Mouse (Mus musculus) cerebellum, adult 2 months (tissue): ENCODE measurements around the gene Pex10. TPM values are rescaled to one million over a fixed set of nuclear protein-coding genes. Genes with fewer than 3 reads are reported as not detected.
A peak's percentile ranks its signal among the peaks of the same experiment; 100 is the strongest.

Experiments
- DNase-seq, 2 experiments: peaks; one replicate each; pipeline ENCODE4 v3.0.0; 2021
- H3K27ac ChIP-seq: fragments of 200-500 bp; 2 replicates; pipeline ENCODE4 v1.5.1; 2012; ENCODE audit warnings: low read length, control low read depth, inconsistent platforms; ENCODE audit not compliant: insufficient read depth
- H3K27me3 ChIP-seq: fragments of 200-500 bp; 2 replicates; pipeline ENCODE4 v1.6.1; 2012; ENCODE audit warnings: inconsistent platforms, mild to moderate bottlenecking, low read length, moderate library complexity; ENCODE audit not compliant: control insufficient read depth, insufficient read depth
- H3K4me1 ChIP-seq: fragments of 200-500 bp; 2 replicates; pipeline ENCODE4 v1.6.1; 2011; ENCODE audit warnings: low read length; ENCODE audit not compliant: control insufficient read depth, insufficient read depth
- H3K4me3 ChIP-seq: fragments of 200-500 bp; replicated peaks from 2 replicates; pipeline ENCODE3; 2011; ENCODE audit warnings: mild to moderate bottlenecking, low read depth, low read length, control low read depth; ENCODE audit not compliant: insufficient read depth
- CTCF ChIP-seq: fragments of 200-500 bp; IDR thresholded peaks from 2 replicates; pipeline ENCODE4 v1.5.1; 2011; ENCODE audit warnings: low read depth, mild to moderate bottlenecking, control low read depth, low read length, moderate library complexity, borderline replicate concordance; ENCODE audit not compliant: insufficient read depth
- POLR2A ChIP-seq: fragments of 200-500 bp; IDR thresholded peaks from 2 replicates; pipeline ENCODE4 v1.6.1; 2011; ENCODE audit warnings: low read length, control low read depth, borderline replicate concordance; ENCODE audit not compliant: insufficient read depth
- WGBS: fragments of 180-500 bp; shearing (Covaris S2); methylation state at CpG from one replicate; pipeline ENCODE4 v1.1.7; 2018; 5-methylcytosine and 5-hydroxymethylcytosine counted together
- polyA plus RNA-seq: library from polyadenylated mRNA; depleted of rRNA; stranded (reverse); fragments of >200 nt; gene quantifications from 2 replicates; pipeline ENCODE4 v1.2.3, GENCODE M21; 2012

The Pex10 gene
- polyA plus RNA-seq, 1 experiment: 32.0 TPM

DNA sequence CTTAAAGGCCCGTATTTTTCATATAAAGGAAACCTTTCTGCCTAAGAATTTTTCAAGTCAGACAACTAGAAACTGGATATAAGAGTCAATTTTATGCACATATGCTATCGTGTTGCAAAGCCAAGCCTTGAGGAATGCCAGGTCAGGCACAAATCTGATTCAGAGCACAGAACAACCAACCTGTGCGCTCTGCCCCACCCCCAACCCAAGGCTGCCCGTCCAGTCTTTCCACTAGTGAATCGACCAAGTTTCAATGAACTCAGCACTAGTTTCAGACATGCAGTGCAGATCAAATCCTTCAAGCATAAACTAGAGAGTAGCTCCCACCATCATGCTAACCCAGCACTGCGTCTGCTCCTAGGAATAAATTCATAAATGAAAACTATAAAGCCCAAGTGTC lies 12.8 kb downstream of the Pex10 start:
- TF ChIP-seq CTCF: no peak
- TF ChIP-seq POLR2A: no peak
- 77% methylated on average over 6 of the region's 6 CpGs for WGBS
- DNase-seq: no peak
- Histone ChIP-seq H3K27me3 (no peaks in the 10 kb centered on the region), H3K27ac (no peak overlapping the region), H3K4me1 (peaks cover 21% of the 10 kb centered on the region), H3K4me3 (no peak overlapping the region)

GRCm38 (mm10) chr4:155083553-155083952 lies 16.7 kb downstream of the Pex10 start:
- H3K27ac ChIP-seq: no peak overlapping the region
- no peaks in the 10 kb centered on the region for H3K27me3 ChIP-seq
- no peak for DNase-seq
- H3K4me3 ChIP-seq: no peak overlapping the region
- TF ChIP-seq POLR2A: no peak
- TF ChIP-seq CTCF: no peak
- WGBS: 84% methylated on average over 4 of the region's 4 CpGs
- peaks cover 16% of the 10 kb centered on the region for H3K4me1 ChIP-seq

- no peak for TF ChIP-seq POLR2A
- TF ChIP-seq CTCF: no peak
- Histone ChIP-seq H3K4me1 (peaks cover 13% of the 10 kb centered on the region), H3K27ac (no peak overlapping the region), H3K4me3 (peak overlapping the region; percentile 11), H3K27me3 (no peaks in the 10 kb centered on the region)
- WGBS: 79% methylated on average over 7 of the region's 7 CpGs
- no peak for DNase-seq
Observed at GRCm38 (mm10) chr4:155084351-155084750, 17.5 kb downstream of the Pex10 start.

DNA sequence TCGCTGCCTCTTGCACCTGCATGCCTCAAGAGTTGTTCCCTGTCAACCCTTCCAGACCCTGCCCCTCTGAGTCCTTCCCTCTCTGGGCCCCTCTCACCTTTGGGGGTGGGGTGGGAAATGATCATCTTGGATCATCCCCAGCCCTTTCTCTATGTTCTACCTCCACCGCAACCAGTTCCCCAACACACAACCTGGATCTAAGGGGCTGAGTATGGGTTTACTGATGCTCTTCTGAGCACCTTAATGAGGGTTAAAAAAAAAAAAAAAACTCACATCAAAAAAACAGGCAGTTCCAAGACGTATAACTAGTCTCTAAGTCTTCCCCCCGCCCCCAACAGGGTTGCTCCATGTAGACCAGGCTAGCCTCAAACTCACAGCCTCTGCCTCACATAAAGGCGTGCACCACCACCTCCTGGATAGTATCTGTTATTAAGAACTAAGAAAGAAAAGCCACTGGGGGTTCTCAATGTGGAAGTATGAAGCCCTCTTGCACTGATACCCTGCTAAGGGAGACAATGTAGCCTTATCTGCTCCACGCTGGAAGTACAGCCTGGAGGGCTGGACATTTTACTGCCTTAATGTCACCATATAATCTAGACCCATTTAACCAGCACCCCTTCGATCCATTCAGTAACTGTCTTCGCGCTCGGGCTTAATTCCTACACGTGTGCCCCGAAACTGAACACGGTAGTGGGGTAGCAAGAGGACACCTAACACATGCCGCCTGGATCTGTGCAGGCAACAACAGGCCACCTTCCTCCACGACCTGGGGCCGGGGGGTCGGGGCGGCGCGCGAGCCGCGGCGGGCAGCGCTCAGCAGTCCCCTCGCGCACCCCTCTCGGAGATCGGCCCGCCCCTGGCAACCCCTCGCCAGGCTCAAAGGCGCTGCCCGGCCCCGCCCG lies 18.6 kb downstream of the Pex10 start:
- H3K27ac ChIP-seq: no peak overlapping the region
- peak overlapping the region; percentile 88 for H3K4me3 ChIP-seq
- DNase-seq: no peak
- TF ChIP-seq CTCF: no peak
- TF ChIP-seq POLR2A: no peak
- WGBS: 5% methylated on average over 35 of the region's 35 CpGs
- H3K4me1 ChIP-seq: peaks cover 10% of the 10 kb centered on the region
- H3K27me3 ChIP-seq: no peaks in the 10 kb centered on the region

DNA sequence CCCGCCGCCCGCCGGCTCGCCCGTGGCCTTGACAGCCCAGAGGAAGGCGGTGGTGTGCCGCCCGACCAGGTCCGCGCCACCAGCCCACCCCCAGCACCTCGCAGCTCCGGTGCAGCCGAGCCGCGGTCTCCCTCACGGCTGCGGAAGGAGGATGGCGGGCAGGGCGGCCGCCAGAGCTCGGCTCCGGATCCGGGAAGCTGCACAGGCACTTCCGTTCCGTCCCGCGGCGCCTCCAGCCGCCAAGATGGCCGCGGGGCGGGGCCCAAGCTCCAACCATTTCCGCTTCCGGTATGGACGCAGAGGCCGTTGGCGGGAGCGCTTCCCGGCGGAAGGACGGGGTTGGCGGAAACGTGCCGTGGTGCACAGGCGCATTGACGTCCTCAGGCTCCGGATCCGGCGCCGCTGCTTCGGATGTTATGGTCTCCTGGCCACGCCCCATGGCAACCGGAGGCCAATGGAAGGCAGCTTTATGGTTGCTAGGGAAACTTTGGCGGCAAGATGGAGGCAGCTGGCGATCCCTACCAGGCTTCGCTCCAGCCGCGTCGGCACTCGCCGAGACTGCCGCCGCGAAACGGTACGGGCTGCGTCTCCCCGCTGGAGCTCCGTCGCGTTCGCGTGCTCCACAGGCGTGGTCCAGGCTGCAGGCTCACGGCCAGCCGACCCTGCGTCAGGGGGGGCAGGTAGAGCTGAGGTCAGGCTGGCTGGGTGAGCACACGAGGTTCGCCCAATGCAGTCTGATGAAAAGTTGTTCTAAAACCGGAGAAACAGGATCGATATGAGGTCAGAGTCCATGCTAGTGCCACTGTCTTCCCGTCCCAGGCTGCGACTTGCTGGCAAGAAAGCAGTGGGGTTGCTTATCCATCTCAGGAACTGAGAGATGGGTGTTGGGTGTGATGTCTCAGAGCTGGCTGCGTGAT lies 19.6 kb downstream of the Pex10 start, which contains the start of the genes Rer1 and Morn1:
Gene Rer1 (minus strand): TSS at position 275 of the 917 bp plus-strand sequence.
Gene Morn1 (plus strand): TSS at position 470 of the 917 bp plus-strand sequence.
- Histone ChIP-seq H3K27ac (peak within 1 kb of the TSS; percentile 58), H3K27me3 (no peaks in the 10 kb centered on the region), H3K4me3 (peak within 1 kb of the TSS; percentile 88), H3K4me1 (peaks cover 10% of the 10 kb centered on the region)
- WGBS: under 1% methylated on average over 85 of the region's 85 CpGs
- peak; percentile 100 for DNase-seq
- no peak for TF ChIP-seq CTCF
- peak; percentile 60 for TF ChIP-seq POLR2A

DNA sequence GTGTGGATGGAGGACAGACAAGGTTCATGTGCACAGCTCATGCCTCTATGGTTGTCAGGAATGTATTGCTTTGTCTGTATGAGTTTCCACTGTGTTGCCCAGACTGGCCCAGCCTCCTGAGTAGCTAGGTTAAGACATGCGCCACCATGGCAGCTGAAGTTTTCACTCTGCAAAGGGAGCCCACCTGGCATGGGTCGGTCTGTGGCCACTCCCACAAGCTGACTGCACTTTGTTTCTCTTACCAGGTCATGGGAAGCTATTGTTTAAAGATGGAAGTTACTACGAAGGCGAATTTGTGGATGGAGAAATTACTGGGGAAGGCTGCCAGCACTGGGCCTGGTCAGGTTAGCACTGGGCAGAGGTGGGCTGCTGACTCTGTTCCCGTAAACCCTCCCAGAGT lies 22.4 kb downstream of the Pex10 start:
- 94% methylated on average over 5 of the region's 5 CpGs for WGBS
- H3K4me1 ChIP-seq: peaks cover 30% of the 10 kb centered on the region
- no peak overlapping the region for H3K4me3 ChIP-seq
- no peaks in the 10 kb centered on the region for H3K27me3 ChIP-seq
- TF ChIP-seq POLR2A (no peak), CTCF (no peak)
- no peak overlapping the region for H3K27ac ChIP-seq
- DNase-seq: no peak

DNA sequence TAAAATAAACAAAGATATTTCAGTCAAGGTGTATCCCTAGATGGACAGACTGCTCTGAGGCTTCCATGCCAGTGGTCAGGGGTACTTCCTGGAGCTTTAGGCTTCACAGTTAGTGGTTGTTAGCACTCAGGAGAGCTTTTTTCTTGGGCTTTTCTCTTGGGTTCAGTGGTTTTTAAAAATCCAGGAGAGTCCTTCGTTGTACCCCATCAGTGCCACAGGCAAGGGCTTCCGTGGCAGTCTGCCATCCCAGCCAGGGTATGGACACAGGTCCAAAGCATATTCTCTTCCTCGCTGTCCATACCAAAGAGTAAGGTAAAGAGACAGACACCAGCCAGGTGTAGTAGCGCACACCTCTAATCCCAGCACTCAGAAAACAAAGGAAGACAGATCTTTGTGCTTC lies 23.3 kb downstream of the Pex10 start:
- TF ChIP-seq POLR2A: no peak
- TF ChIP-seq CTCF: no peak
- 88% methylated on average over 4 of the region's 4 CpGs for WGBS
- Histone ChIP-seq H3K4me3 (no peak overlapping the region), H3K27ac (no peak overlapping the region), H3K27me3 (no peaks in the 10 kb centered on the region), H3K4me1 (peaks cover 30% of the 10 kb centered on the region)
- DNase-seq: no peak
